Mouse (Mus musculus) bone marrow macrophage, adult 2 months (primary cell): ENCODE measurements at regions not wholly inside any gene's neighbourhood (a gene's known extent, or its start where the extent isn't known, plus 50 kb on each side); places are given as distances from the start of the nearest gene placed in this dataset.

ENCODE experiments used
- H3K27ac ChIP-seq: 2 replicates; pipeline ENCODE4 v1.5.1; 2012; ENCODE audit warnings: low read depth, low read length; ENCODE audit not compliant: insufficient read depth
- H3K4me1 ChIP-seq: 2 replicates; pipeline ENCODE4 v1.6.1; 2012; ENCODE audit warnings: low read length; ENCODE audit not compliant: control insufficient read depth, insufficient read depth
- H3K4me3 ChIP-seq: 2 replicates; pipeline ENCODE4 v1.5.1; 2012; ENCODE audit warnings: mild to moderate bottlenecking, low read length, moderate library complexity; ENCODE audit not compliant: insufficient read depth
- POLR2A ChIP-seq: IDR thresholded peaks from 2 replicates; pipeline ENCODE4 v1.6.1; 2012; ENCODE audit warnings: mild to moderate bottlenecking, low read depth, low read length, borderline replicate concordance

- Histone ChIP-seq H3K4me3 (no peak overlapping the region), H3K27ac (no peak overlapping the region), H3K4me1 (no peaks in the 10 kb centered on the region)
- no peak for TF ChIP-seq POLR2A
These were observed 300.6 kb downstream of the Emp1 start for GRCm38 (mm10) chr6:135662801-135663537.
